Mouse (Mus musculus) stomach, postnatal 0 days (tissue): ENCODE measurements around the gene Krtap26-1.

Experiments used
- CTCF ChIP-seq: IDR thresholded peaks from 2 replicates; pipeline ENCODE4 v1.5.1; 2016; ENCODE audit warnings: antibody characterized with exemption, low read depth, mild to moderate bottlenecking, moderate library complexity
- EP300 ChIP-seq: optimal IDR thresholded peaks from 2 replicates; pipeline ENCODE3; 2016; ENCODE audit warnings: antibody characterized with exemption

- no peak for TF ChIP-seq CTCF
- TF ChIP-seq EP300: no peak
These were observed 7.5 kb downstream of the Krtap26-1 start for GRCm38 (mm10) chr16:88640053-88640452.
